Mouse (Mus musculus) layer of hippocampus, postnatal 10 days (tissue): ENCODE results near the gene Pcbp4. TPM values are rescaled to one million over a fixed set of nuclear protein-coding genes. Genes with fewer than 3 reads are reported as not detected.

Experiments
- DNase-seq, 2 experiments: peaks; one replicate each; pipeline ENCODE4 v3.0.0; 2021; ENCODE audit warnings: low spot score in 2 of 2
- total RNA-seq, 2 experiments: library from RNA; stranded (reverse); gene quantifications; 2 replicates each; pipeline ENCODE4 v1.2.3; 2021

The Pcbp4 gene
- total RNA-seq, 2 experiments from 2014 or later = 226 to 234 TPM

GRCm38 (mm10) chr9:106444836-106445235, 8.3 kb upstream of the Pcbp4 start:
- no peak for DNase-seq

GRCm38 (mm10) chr9:106447348-106447747, 5.7 kb upstream of the Pcbp4 start, which contains the start of the genes Abhd14b and Abhd14a:
Abhd14b (plus strand) TSS chr9:106447459.
Abhd14a (minus strand) TSS chr9:106447678.
- DNase-seq = peak; percentile 88 to 93

DNA sequence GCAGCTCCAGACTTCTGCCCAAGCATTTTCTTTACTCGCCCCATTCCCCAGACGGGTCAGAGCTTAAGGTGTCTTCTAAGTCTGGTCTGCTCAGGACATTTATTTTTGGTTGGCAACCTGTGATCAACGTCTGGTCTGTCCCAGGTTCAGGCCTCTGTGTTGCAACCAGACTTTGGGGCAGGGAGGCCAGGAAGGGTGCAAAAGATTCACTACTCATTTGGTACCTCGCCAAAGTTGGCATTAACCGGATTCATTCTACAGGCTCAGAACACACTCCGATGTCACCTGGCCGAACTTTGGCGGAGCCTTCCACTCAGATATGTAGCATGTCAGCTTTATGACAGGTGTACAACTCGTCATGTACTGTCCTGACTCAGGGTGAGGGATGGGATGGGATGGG, 5.1 kb upstream of the Pcbp4 start:
- DNase-seq = no peak

DNA sequence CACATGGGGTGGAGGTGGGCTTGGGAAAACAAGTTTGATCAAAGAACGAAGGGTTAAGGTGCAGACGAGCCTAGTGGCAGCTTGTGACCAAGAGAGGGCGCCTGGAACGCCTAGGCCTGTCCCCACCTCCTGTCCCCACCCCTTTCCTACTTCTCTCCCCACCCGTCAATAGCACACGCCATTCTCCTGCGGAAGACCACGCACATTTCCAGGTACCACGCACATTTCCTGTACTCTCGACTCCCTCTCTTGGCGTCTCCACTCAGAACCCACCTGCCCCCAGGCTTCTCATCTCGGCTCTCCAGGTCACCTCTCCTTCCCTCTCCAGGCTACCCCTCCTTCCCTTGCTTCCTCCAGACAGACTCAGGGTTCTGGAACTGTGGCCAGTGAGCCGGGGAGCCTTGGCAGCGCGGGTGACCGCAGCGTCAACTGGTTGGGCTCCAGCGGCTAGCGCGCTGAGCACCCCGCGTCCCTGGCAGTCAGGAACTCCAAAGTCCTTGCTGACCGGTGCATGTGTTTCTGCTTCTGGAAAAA, 4.5 kb upstream of the Pcbp4 start:
- DNase-seq = peak; percentile 68 to 76

- DNase-seq = no peak
These were observed 3.1 kb upstream of the Pcbp4 start for GRCm38 (mm10) chr9:106449947-106450346.

DNA sequence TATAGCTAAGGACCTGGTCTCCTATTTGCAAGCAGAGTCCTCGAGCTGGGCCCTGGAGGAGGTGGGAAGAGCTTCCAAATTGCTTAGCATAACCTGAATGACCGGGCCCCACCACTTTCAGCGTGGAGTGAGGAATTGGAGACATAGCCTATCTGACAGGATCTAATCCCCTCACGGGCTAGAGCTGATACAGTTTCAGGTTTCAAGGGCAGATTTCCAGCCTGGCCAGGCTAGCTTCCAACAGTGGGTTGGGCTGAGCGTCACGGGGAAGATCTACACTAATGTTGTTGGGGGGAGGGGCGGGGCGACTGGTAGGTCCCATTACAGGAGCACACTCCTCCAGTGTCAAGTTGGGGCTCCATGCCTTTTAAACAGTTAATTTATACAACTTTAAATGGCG, 2.4 kb upstream of the Pcbp4 start:
- DNase-seq = no peak

DNA sequence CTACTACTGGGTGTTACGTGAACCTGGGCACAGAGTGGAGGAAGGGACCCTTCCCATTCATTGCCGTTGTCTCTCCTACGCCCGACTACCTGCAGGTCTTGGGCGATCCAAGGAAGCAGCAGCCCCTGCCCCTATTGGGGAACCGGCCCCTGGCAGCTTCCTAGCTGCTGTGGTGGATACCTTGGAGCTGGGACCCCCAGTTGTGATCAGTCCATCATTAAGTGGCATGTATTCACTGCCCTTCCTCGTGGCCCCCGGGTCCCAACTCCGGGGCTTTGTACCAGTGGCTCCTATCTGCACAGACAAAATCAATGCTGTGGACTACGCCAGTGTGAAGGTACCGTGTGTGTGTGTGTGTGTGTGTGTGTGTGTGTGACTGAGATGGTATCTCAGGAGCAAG, 1.8 kb upstream of the Pcbp4 start:
- no peak for DNase-seq

DNA sequence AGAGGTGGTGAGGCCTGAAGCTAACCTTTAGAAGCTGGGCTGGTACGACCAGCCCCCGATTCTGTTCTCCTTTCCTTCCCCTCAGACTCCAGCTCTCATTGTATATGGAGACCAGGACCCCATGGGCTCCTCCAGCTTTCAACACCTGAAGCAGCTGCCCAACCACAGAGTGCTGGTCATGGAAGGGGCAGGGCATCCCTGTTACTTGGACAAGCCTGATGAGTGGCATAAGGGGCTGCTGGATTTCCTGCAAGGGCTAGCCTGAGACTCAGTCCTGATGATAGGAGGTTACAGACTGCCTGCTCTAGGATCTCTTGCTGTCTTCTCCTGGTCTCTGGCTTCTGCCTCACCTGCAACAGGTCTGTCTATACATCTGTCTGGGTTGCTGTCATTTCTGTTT, 1.2 kb upstream of the Pcbp4 start:
- no peak for DNase-seq

DNA sequence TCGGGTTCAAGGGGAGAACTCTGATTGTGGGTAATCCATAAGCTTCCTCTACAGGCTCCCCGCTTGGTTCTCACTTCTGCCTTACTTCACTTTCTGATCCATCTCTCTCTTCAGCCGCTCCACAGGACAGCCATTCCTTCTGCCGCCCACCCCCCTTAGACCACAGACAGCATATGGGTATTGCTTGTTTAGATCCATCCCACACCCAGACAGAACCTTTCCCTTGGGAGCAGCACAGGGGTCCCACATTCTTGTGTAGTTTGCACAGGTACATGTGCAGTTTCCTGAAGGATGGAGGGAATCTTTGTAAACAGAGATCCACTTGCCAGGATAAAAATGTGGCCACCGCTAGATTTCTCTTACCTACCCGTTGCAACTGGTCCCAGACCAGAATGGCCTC, 740 bp upstream of the Pcbp4 start:
- DNase-seq = no peak

DNA sequence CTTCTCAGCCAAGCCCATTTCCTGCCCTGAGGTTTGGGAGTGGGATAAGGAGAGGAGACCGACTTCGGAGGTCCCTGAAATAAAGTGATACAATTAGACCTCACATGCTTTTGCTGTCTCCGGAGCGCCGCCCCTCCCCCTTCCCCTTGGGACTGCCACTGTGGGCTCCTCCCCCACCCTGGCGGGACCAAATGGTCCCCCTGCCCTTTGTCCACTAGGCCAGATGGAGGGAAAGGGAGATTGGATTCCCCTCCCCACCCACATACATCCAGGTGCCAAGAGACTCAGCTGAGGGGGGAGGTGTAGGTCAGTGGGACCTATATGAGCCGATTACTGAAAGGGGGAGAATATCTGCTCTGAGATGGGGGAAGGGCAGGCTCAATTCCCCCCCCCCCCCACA, 270 bp upstream of the Pcbp4 start:
- peak; percentile 47 to 66 for DNase-seq

DNA sequence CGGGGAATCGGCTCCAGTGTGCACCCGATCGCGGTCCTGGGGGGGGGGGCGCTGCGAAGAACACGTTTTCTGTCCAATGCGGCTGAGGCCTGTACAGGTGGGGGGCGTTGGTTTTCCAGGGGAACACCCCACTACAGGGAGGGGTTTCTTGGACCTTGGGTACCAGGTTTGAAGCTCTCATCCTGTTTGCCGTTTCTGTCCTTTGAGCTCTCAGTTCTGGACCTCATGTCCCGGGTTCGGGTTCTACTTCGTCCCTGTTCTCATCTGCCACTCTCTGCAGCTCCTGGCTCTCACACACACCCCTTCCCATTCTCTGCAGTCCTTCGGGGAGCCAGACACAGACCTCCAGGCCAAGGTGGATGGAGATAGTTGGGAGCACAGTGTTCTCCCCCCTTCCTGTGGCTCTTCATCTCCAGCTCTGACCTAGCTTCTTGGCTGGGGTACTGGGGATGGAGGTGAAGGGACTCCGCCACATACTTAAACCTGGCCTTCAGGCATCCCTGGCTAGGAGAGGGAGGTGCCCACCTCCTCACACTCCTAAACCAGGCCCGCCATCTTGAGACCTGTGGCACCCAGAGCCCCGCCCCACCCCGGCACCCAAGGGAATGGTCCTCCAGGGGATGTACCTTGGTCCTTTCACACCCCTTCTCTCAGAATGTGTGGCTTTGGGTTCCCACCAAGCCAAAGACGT, 1.1 kb downstream of the Pcbp4 start:
- no peak for DNase-seq

DNA sequence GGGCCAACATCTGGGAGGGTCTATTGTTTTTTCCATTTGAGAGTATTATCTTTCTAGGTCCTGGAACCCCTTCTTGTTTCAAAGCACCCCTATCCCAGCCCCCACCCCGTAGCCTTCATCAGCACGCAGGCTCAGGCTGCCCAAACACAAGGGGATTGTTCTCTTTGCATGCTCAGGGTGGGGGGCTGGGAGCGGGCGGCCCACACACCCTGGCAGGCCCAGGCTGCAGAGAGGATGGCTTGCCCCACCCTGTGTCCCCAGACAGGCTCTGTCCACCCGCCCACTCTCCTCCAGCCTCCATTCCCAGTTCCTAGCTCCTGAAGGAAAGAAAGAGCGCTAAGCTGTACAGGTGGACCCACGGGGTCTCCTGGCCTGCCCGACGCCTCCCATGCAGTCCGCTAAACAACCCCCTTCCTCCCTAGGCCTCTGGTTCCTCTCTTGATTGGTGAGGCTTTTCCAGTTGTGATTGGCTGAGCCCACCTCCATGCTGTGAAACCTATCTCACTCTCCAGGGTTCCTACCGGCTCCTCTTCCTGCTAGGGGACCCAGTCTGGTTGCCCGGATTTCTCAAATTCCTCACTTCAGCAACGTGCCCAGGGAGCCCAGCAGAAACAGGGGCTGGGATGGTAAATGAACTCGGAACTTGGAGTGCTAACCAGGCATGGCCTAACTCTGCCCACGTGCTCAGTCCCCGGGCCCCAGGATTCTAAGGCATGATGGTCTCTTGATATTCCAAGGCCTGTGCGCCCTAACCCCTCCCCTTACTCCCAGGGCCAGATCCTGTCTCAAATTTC, 2.0 kb downstream of the Pcbp4 start:
- peak in 1 of 2 experiments; percentile 45 for DNase-seq

- no peak for DNase-seq
These were observed 3.5 kb downstream of the Pcbp4 start for GRCm38 (mm10) chr9:106456325-106457162.

- no peak for DNase-seq
These were observed 4.1 kb downstream of the Pcbp4 start for GRCm38 (mm10) chr9:106457163-106457559.

DNA sequence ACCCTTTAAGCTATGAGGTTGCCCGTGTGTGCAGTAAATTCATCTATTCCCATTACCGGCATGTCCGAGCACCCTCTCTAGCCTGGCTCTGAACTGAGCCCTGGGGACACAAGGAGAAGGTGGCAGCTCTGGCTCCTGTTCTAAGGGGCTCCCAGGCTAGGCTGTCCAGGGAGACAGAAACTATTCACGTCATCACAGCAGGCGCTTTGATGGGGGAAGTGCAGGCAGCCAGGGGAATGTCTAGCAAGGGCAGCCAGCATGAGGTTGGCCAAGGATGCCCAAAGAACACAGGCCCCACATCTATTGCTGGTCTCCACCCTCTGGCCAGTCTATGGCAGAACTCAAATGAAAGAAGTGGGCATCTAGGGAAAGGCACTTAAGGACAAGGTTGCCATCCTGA, 4.8 kb downstream of the Pcbp4 start:
- no peak for DNase-seq

DNA sequence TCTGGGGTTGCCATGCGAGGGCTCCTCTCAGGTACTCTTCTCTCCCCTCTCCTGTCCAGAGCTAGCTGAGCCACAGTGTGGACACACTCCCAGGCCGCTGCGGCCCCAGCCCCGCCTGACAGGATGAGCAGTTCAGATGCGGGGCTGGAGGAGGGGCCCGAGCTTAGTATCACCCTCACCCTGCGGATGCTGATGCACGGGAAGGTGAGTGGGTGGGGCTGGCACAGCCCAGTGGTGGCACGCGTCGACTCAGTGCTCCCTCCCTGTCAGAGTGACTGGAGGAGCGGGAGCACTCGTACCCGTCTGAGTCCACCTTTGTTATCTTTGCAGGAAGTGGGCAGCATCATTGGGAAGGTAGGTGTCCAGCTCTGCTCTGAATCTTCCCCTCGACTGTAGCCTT, 6.9 kb downstream of the Pcbp4 start:
- no peak for DNase-seq

DNA sequence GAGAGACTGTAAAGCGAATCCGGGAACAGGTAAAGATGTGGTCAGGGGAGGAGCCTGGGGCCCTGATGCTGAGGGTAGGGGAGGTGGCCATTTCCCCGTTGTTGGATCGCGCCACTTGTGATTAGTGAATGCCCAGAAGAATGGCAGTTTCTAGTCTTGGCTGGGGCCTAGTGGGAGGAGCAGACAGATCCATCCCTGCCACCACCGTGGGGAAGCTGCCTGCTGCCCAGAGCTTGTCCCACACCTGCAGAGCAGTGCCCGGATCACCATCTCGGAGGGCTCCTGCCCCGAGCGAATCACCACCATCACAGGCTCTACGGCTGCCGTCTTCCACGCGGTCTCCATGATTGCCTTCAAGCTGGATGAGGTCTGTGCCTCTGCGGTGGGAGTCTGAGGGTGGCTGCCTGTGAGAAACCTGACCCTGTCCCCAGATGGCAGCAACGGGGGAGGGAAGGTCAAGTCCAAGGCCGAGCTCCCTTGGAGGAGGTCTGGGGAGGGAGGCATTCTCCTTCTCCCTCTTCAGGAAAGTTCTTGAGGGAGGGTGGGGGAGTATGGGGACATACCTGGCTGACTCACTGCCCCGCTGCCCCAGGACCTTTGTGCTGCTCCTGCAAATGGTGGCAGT, 7.4 kb downstream of the Pcbp4 start:
- DNase-seq = no peak

GRCm38 (mm10) chr9:106461026-106461415, 7.9 kb downstream of the Pcbp4 start:
- no peak for DNase-seq

- no peak for DNase-seq
These were observed 8.7 kb downstream of the Pcbp4 start for GRCm38 (mm10) chr9:106461641-106462429.

DNA sequence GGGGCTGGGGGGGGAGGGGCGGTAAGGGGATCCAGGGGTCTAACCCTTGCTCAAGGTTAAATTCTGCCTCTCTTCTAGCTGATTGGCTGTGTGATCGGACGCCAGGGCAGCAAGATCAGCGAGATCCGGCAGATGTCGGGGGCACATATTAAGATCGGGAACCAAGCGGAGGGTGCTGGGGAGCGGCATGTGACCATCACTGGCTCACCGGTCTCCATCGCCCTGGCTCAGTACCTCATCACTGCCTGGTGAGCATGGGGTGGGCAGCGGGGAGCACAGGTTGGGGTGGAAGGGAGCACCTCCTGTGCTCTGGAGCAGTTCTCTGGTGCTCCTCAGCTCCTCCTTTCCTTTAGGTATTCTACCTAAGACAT, 9.3 kb downstream of the Pcbp4 start:
- DNase-seq = no peak
